Mouse (Mus musculus) heart, adult 9 months (tissue): ENCODE measurements around the gene Bhlha15.
A peak's percentile ranks its signal among the peaks of the same experiment; 100 is the strongest.

Experiments
- DNase-seq, 2 experiments: peaks; one replicate each; pipeline ENCODE4 v3.0.0; 2022; ENCODE audit warnings: low spot score in 2 of 2

Gene Bhlha15

GRCm38 (mm10) chr5:144189950-144190583 is at the start of gene Bhlha15:
TSS of gene Bhlha15 (plus strand) at chr5:144190286.
- DNase-seq, result no peak

GRCm38 (mm10) chr5:144143531-144143930 is 46.6 kb upstream of the Bhlha15 start:
- no peak for DNase-seq

GRCm38 (mm10) chr5:144146898-144147297 is 43.2 kb upstream of the Bhlha15 start:
- no peak for DNase-seq

- no peak for DNase-seq
Measured at GRCm38 (mm10) chr5:144149530-144149929, 40.6 kb upstream of the Bhlha15 start.

GRCm38 (mm10) chr5:144151270-144151669 is 38.8 kb upstream of the Bhlha15 start:
- DNase-seq, result no peak

GRCm38 (mm10) chr5:144154528-144154927 is 35.6 kb upstream of the Bhlha15 start:
- DNase-seq, result peak; percentile 13 to 69

- DNase-seq, result peak; percentile 78 to 81
Measured at GRCm38 (mm10) chr5:144158604-144159003, 31.5 kb upstream of the Bhlha15 start.

GRCm38 (mm10) chr5:144159137-144159536 is 30.9 kb upstream of the Bhlha15 start:
- DNase-seq, result no peak

GRCm38 (mm10) chr5:144162080-144162812 is 27.8 kb upstream of the Bhlha15 start:
- no peak for DNase-seq

- no peak for DNase-seq
Measured at GRCm38 (mm10) chr5:144162813-144163517, 27.1 kb upstream of the Bhlha15 start.

- no peak for DNase-seq
Measured at GRCm38 (mm10) chr5:144165756-144166155, 24.3 kb upstream of the Bhlha15 start.

GRCm38 (mm10) chr5:144169275-144169975 is 20.7 kb upstream of the Bhlha15 start:
- DNase-seq, result no peak

- no peak for DNase-seq
Measured at GRCm38 (mm10) chr5:144173648-144174047, 16.4 kb upstream of the Bhlha15 start.

- DNase-seq, result no peak
Measured at GRCm38 (mm10) chr5:144178216-144178615, 11.9 kb upstream of the Bhlha15 start.

GRCm38 (mm10) chr5:144181249-144181648 is 8.8 kb upstream of the Bhlha15 start:
- DNase-seq, result no peak

GRCm38 (mm10) chr5:144182542-144183247 is 7.4 kb upstream of the Bhlha15 start:
- no peak for DNase-seq

- DNase-seq, result no peak
Measured at GRCm38 (mm10) chr5:144183248-144183559, 6.9 kb upstream of the Bhlha15 start.

GRCm38 (mm10) chr5:144183647-144184335 is 6.3 kb upstream of the Bhlha15 start:
- DNase-seq, result no peak

GRCm38 (mm10) chr5:144184350-144185045 is 5.6 kb upstream of the Bhlha15 start:
- DNase-seq, result no peak

- DNase-seq, result no peak
Measured at GRCm38 (mm10) chr5:144188422-144188821, 1.7 kb upstream of the Bhlha15 start.
